In the genomic region with DNA sequence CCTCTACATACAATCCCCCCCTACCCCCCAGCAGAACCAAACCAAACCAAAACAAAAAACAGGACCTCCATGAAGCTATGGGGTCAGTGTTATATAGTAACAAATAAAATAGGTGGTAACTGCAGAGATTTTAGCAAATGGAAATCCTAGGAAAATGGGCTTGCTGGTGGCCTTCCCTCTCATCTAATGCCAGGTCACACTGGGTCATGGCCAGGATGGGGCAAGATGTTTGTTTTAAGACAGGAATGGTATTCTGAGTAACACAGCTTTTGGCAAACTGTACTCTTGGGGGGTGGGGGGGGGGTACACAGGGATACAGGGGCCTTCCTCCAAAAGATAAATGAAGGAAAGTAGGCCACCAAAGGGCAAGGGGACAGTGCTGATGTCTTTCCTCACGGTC, we compare ENCODE assay signal across 21 mouse cellular contexts. TPM values are rescaled to one million over a fixed set of nuclear protein-coding genes. Genes with fewer than 3 reads are reported as not detected.
DNase-seq lines count a peak whose midpoint lies in the region; ATAC-seq and TF ChIP-seq lines count a peak whose summit lies in the region.
"Had no signal": no experiment of that assay in that cellular context is flagged by ENCODE, and none has a peak within 500 bp of the region (broad histone marks: within the 10 kb centered on the region; RNA-seq: fewer than 3 reads in every experiment).

No protein-coding gene starts in this region.

- H3K4me1 ChIP-seq in heart, embryonic 11.5 days (ENCODE audit: control insufficient read depth, insufficient read depth, low read length): peaks cover 65% of the 10 kb centered on the region
- peaks cover 59% of the 10 kb centered on the region for H3K4me1 ChIP-seq in thymus, adult 2 months (replicated peaks; ENCODE audit: control insufficient read depth, insufficient read depth, low read length)

- no peaks in the 10 kb centered on the region for H3K9me3 ChIP-seq in heart, embryonic 11.5 days (replicated peaks; ENCODE audit: control insufficient read depth, low read length)
- H3K9me3 ChIP-seq: embryonic facial prominence, embryonic 15.5 days; forebrain, embryonic 10.5 days; heart, embryonic 12.5 days; hindbrain, embryonic 12.5 days had no signal

- no peak overlapping the region for H3K9ac ChIP-seq in heart, embryonic 11.5 days (ENCODE audit: low read depth, low read length)
- H3K9ac ChIP-seq: embryonic facial prominence, embryonic 15.5 days; heart, embryonic 12.5 days; hindbrain, embryonic 12.5 days had no signal

- H3K4me3 ChIP-seq in heart, embryonic 11.5 days (ENCODE audit: low read depth, low read length): no peak overlapping the region
- H3K4me3 ChIP-seq in layer of hippocampus, adult 2 months: no peak overlapping the region
- no peak overlapping the region for H3K4me3 ChIP-seq in thymus, adult 2 months (ENCODE audit: control insufficient read depth, insufficient read depth, low read length)
- H3K4me3 ChIP-seq: embryonic facial prominence, embryonic 15.5 days; erythroblast, embryonic 14.5 days; forebrain, embryonic 10.5 days; heart, embryonic 12.5 days; hindbrain, embryonic 12.5 days had no signal

- no peak for ATAC-seq in heart, embryonic 11.5 days (replicated peaks; ENCODE audit: insufficient number of reproducible peaks, low FRiP score, low TSS enrichment)
- ATAC-seq: intestine, embryonic 16.5 days had no signal

- no peak for TF ChIP-seq POLR2A in thymus, adult 2 months (IDR thresholded peaks at IDR 0.05; ENCODE audit: control insufficient read depth, extremely low read depth, insufficient read depth, low read length, poor library complexity)

- peaks cover 2% of the 10 kb centered on the region; the same call in 1 of the 2 replicates for H3K36me3 ChIP-seq in heart, embryonic 11.5 days (ENCODE audit: control insufficient read depth, insufficient read depth, low read length)
- no peaks in the 10 kb centered on the region for H3K36me3 ChIP-seq in thymus, adult 2 months (ENCODE audit: control insufficient read depth, insufficient read depth, low read length)

- 0 out of 2 replicates have a peak overlapping the region, but pooled peaks have one; percentile 17 for H3K27ac ChIP-seq in heart, embryonic 11.5 days (ENCODE audit: low read depth, low read length)
- peak overlapping the region; percentile 81 for H3K27ac ChIP-seq in layer of hippocampus, adult 2 months
- H3K27ac ChIP-seq in thymus, adult 2 months (ENCODE audit: control insufficient read depth, insufficient read depth, low read length): peak overlapping the region; percentile 31
- H3K27ac ChIP-seq: forebrain, embryonic 10.5 days had no signal

- no peak for TF ChIP-seq CTCF in layer of hippocampus, adult 2 months (conservative IDR thresholded peaks at IDR 0.05)
- TF ChIP-seq CTCF in thymus, adult 2 months (IDR thresholded peaks at IDR 0.05; ENCODE audit: borderline replicate concordance, control insufficient read depth, extremely low read depth, insufficient read depth, low read length, poor library complexity): no peak

- H3K27me3 ChIP-seq in heart, embryonic 11.5 days (ENCODE audit: control insufficient read depth, insufficient read depth, low read length): no peaks in the 10 kb centered on the region
- no peaks in the 10 kb centered on the region for H3K27me3 ChIP-seq in thymus, adult 2 months (ENCODE audit: control insufficient read depth, insufficient read depth, low read length)
- H3K27me3 ChIP-seq: embryonic facial prominence, embryonic 15.5 days; heart, embryonic 12.5 days; hindbrain, embryonic 12.5 days had no signal

- WGBS in heart, embryonic 11.5 days (ENCODE audit: insufficient replicate concordance): 86% methylated on average over 1 of the region's 1 CpGs
- WGBS in thymus, adult 2 months: 97% methylated on average over 1 of the region's 1 CpGs

- no peak overlapping the region for H3K4me2 ChIP-seq in heart, embryonic 11.5 days
- H3K4me2 ChIP-seq: embryonic facial prominence, embryonic 15.5 days; heart, embryonic 12.5 days; hindbrain, embryonic 12.5 days had no signal

- peak; percentile 53 for DNase-seq in adrenal gland, postnatal 14 days
- DNase-seq in adrenal gland, postnatal 4 days (ENCODE audit: low spot score in 2 of 2): no peak
- no peak for DNase-seq in heart, adult 9 months (ENCODE audit: low spot score in 2 of 2)
- DNase-seq in layer of hippocampus, adult 2 months (ENCODE audit: low spot score in 2 of 2): no peak
- DNase-seq in layer of hippocampus, adult 9-10 months (ENCODE audit: low spot score): no peak
- DNase-seq in thymus, adult 2 months: no peak
- no peak for DNase-seq in thymus, postnatal 4 days
- DNase-seq: cerebellum, adult 11 months; cerebellum, adult 8-10 months; cerebellum, postnatal 14 days; embryo, embryonic 11 days; gastrocnemius, postnatal 10 days; heart, adult 18-20 months; heart, postnatal 36 days had no signal

RNA-seq across cellular contexts. Expression of a gene that starts 57.7 kb away (rescaled TPM):
- 38.8 and 48.3 TPM in 2 replicates for total RNA-seq in adrenal gland, postnatal 14 days (2021)
- 10 to 100 TPM; 61.4 to 69.8 TPM for total RNA-seq in adrenal gland, postnatal 4 days (2021)
- 20.5 and 24.4 TPM in 2 replicates for polyA plus RNA-seq in heart, embryonic 11.5 days (2014; fragmentation: Nextera tagmentation; extraction: Ambion mirVana)
- total RNA-seq in layer of hippocampus, adult 2 months (2021): 10 to 100 TPM; 78.1 to 89.7 TPM
- polyA plus RNA-seq in thymus, adult 2 months (2012; rRNA removed): 205 and 240 TPM in 2 replicates

RNA-seq across cellular contexts. Expression of a gene that starts 59.8 kb away (rescaled TPM):
- total RNA-seq in adrenal gland, postnatal 14 days (2021): 102 and 130 TPM in 2 replicates
- 100 to 1,000 TPM; 135 to 160 TPM for total RNA-seq in adrenal gland, postnatal 4 days (2021)
- 39.0 and 41.0 TPM in 2 replicates for polyA plus RNA-seq in heart, embryonic 11.5 days (2014; fragmentation: Nextera tagmentation; extraction: Ambion mirVana)
- 10 to 100 TPM; 64.2 to 70.8 TPM for total RNA-seq in layer of hippocampus, adult 2 months (2021)
- 466 and 519 TPM in 2 replicates for polyA plus RNA-seq in thymus, adult 2 months (2012; rRNA removed)

Comparison
In these comparisons a context has a peak if more than half of its experiments do, and no peak if none do; other contexts are left out.
1. H3K27ac ChIP-seq: peak in every context shown above with its lines; median percentile 81 in layer of hippocampus, adult 2 months; 31 in thymus, adult 2 months; 17 in heart, embryonic 11.5 days.